Mouse (Mus musculus) lung, embryonic 16.5 days (tissue): ENCODE measurements at regions not wholly inside any gene's neighbourhood (a gene's known extent, or its start where the extent isn't known, plus 50 kb on each side); places are given as distances from the start of the nearest gene placed in this dataset.
"Not testable (repeated sequence)": the region's sequence is repeated elsewhere in the genome, so short reads cannot be mapped to it uniquely, and the experiment has no call there.

ENCODE experiments used
- ATAC-seq: fragments of 200-750 bp; cut with Nextera tagmentation; 2 replicates; pipeline ENCODE4 v1.8.0; 2017; ENCODE audit warnings: low read depth, mild to moderate bottlenecking, moderate library complexity
- H3K27ac ChIP-seq: fragments of 300-500 bp; sonication (generic); 2 replicates; pipeline ENCODE4 v1.5.1; 2014; ENCODE audit warnings: mild to moderate bottlenecking, control low read depth, low read length
- H3K27me3 ChIP-seq: fragments of 300-500 bp; sonication (generic); 2 replicates; pipeline ENCODE4 v1.6.1; 2014; ENCODE audit warnings: low read depth, low read length, mixed read lengths; ENCODE audit not compliant: control insufficient read depth, insufficient read depth
- H3K36me3 ChIP-seq: fragments of 300-500 bp; sonication (generic); 2 replicates; pipeline ENCODE4 v1.6.1; 2014; ENCODE audit warnings: low read length; ENCODE audit not compliant: control insufficient read depth, insufficient read depth
- H3K4me1 ChIP-seq: fragments of 300-500 bp; sonication (generic); replicated peaks from 2 replicates; pipeline ENCODE4 v1.6.1; 2014; ENCODE audit warnings: low read length, mixed read lengths; ENCODE audit not compliant: control insufficient read depth, insufficient read depth
- H3K4me2 ChIP-seq: fragments of 300-500 bp; sonication (generic); 2 replicates; pipeline ENCODE4 v1.6.1; 2014; ENCODE audit warnings: low read depth, low read length, control low read depth
- H3K4me3 ChIP-seq: fragments of 300-500 bp; sonication (generic); 2 replicates; pipeline ENCODE4 v1.5.1; 2014; ENCODE audit warnings: mild to moderate bottlenecking, low read length, control low read depth
- H3K9ac ChIP-seq: fragments of 300-500 bp; sonication (generic); 2 replicates; pipeline ENCODE4 v1.6.1; 2014; ENCODE audit warnings: low read length, control low read depth
- H3K9me3 ChIP-seq: fragments of 300-500 bp; sonication (generic); 2 replicates; pipeline ENCODE4 v1.6.1; 2016; ENCODE audit warnings: low read length; ENCODE audit not compliant: control insufficient read depth
- WGBS: fragments of 180-500 bp; shearing (Covaris S2); extraction: QIAGEN DNeasy Blood & Tissue Kit; methylation state at CpG from one replicate; pipeline ENCODE4 v1.1.7; 2014; 5-methylcytosine and 5-hydroxymethylcytosine counted together

DNA sequence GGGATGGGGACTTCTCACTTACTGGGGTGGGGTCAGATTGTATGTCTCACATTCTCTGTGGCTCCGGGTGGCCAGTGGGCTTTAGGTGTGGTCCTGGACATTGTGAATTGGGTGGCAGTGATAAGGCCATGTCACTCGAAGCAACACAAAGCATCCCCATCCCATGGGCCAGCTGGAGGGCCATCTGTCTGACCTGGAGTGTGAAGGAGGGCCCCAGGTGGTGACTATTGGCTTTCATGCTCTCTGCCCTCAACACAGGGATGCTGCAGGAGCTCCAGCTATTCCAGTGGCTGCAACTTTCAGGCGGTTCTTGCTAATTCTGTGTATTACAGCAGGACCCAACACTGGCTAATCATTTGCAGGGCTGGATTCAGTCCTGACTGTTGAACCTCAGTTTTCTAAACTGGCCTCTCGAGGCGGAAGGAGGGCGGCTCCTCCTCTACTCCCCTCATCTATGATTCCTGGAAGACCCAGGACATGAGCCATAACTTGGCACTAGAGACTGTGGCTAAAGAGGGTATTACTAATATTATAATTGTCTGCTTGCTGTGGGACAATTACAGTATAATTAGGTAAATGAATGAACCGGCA lies 64.1 kb downstream of the 9530068E07Rik start:
- no peaks in the 10 kb centered on the region for H3K27me3 ChIP-seq
- 58% methylated on average over 7 of the region's 7 CpGs for WGBS
- no peak overlapping the region for H3K9ac ChIP-seq
- no peak overlapping the region for H3K4me2 ChIP-seq
- H3K4me1 ChIP-seq = no peaks in the 10 kb centered on the region
- H3K27ac ChIP-seq = no peak overlapping the region
- H3K36me3 ChIP-seq = no peaks in the 10 kb centered on the region
- ATAC-seq = no peak
- H3K9me3 ChIP-seq = no peaks in the 10 kb centered on the region
- no peak overlapping the region for H3K4me3 ChIP-seq

- H3K4me2 ChIP-seq, H3K4me1 ChIP-seq, H3K27me3 ChIP-seq, H3K36me3 ChIP-seq, H3K4me3 ChIP-seq, ATAC-seq, H3K9ac ChIP-seq, H3K9me3 ChIP-seq, H3K27ac ChIP-seq: not testable (repeated sequence)
- whole genome bisulfite sequencing = 68% methylated on average over 6 of the region's 6 CpGs
Measured at GRCm38 (mm10) chr11:52471128-52471527, 74.9 kb downstream of the 9530068E07Rik start.

- not testable (repeated sequence) for H3K27me3 ChIP-seq, H3K4me2 ChIP-seq, H3K36me3 ChIP-seq, H3K9me3 ChIP-seq, ATAC-seq, H3K4me1 ChIP-seq, H3K27ac ChIP-seq, H3K9ac ChIP-seq, H3K4me3 ChIP-seq
- WGBS = 62% methylated on average over 10 of the region's 10 CpGs
Measured at GRCm38 (mm10) chr11:52480111-52480510, 83.9 kb downstream of the 9530068E07Rik start.

- H3K27me3 ChIP-seq, H3K36me3 ChIP-seq, H3K9me3 ChIP-seq, H3K27ac ChIP-seq, H3K4me3 ChIP-seq, H3K4me2 ChIP-seq, H3K9ac ChIP-seq, H3K4me1 ChIP-seq, ATAC-seq: not testable (repeated sequence)
- WGBS = 85% methylated on average over 24 of the region's 24 CpGs
Measured at GRCm38 (mm10) chr11:52480694-52481093, 84.5 kb downstream of the 9530068E07Rik start.

DNA sequence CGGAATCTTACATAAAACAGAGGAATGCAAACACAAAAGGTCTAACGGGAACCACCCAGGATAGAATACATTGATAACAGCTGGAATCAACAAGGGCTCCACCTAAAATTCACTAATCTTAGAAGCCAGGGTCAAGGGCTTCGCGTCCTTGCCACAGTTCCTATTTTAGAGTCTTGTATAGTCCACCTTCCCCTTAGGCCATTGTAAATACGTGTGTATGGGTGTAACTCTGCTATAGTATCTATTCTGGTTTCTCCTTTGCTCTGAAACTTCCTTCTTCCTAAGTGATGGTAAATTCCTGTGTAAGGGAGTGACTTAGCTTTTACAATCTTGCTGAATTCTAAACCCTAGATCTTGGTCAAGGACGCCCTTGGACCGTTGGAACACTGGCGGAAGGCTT lies 87.3 kb downstream of the 9530068E07Rik start:
- H3K27ac ChIP-seq, H3K27me3 ChIP-seq, H3K9ac ChIP-seq, H3K4me2 ChIP-seq, H3K9me3 ChIP-seq, H3K4me1 ChIP-seq, H3K4me3 ChIP-seq, H3K36me3 ChIP-seq, ATAC-seq: not testable (repeated sequence)
- WGBS = 78% methylated on average over 3 of the region's 8 CpGs

GRCm38 (mm10) chr11:52488538-52488937 lies 92.3 kb downstream of the 9530068E07Rik start:
- H3K36me3 ChIP-seq, ATAC-seq, H3K9ac ChIP-seq, H3K9me3 ChIP-seq, H3K4me3 ChIP-seq, H3K4me2 ChIP-seq, H3K4me1 ChIP-seq, H3K27me3 ChIP-seq, H3K27ac ChIP-seq: not testable (repeated sequence)
- 56% methylated on average over 4 of the region's 4 CpGs for whole genome bisulfite sequencing

DNA sequence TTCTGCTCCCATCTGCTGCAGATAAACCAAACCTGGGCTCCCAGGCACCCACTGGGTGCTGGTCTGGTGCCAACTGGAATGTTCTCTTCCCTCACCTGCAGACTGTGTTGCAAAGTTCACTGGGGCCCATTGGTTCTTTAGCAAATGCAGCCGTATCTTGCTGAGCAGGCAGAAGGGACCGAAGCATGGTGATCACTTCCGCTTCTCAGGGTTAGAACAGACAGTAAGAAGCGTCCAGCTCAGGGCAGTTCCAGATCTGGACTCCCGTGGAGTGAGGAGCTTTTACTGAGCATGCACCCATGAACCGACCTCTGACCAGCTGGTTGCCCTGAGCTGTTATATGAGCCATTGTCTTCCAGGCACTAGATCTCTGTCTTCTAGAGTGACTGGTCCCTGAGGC lies 97.1 kb downstream of the 9530068E07Rik start:
- no peaks in the 10 kb centered on the region for H3K4me1 ChIP-seq
- no peak overlapping the region for H3K4me2 ChIP-seq
- no peaks in the 10 kb centered on the region for H3K9me3 ChIP-seq
- 66% methylated on average over 6 of the region's 6 CpGs for WGBS
- no peak overlapping the region for H3K9ac ChIP-seq
- H3K27ac ChIP-seq = no peak overlapping the region
- no peaks in the 10 kb centered on the region for H3K36me3 ChIP-seq
- H3K4me3 ChIP-seq = no peak overlapping the region
- no peaks in the 10 kb centered on the region for H3K27me3 ChIP-seq
- ATAC-seq = no peak

DNA sequence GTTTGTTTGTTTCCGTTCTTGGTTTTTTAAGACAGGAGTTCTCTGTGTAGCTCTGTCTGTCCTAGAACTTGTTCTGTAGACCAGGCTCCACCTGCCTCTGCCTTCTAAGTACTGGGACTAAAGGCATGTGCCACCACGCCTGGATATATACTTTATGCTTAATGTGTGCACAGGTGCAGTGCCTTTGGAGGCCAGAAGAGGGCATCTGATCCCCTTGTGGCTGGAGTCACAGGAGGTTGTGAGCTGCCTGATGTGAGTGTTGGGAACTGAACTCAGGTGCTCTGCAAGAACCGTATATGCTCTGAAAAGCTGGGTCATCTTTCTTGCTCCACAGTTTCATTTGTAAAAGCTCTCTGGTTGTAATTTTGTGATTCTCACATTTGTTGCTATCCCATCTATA lies 100.7 kb downstream of the 9530068E07Rik start:
- 89% methylated on average over 3 of the region's 3 CpGs for WGBS
- H3K27me3 ChIP-seq = no peaks in the 10 kb centered on the region

DNA sequence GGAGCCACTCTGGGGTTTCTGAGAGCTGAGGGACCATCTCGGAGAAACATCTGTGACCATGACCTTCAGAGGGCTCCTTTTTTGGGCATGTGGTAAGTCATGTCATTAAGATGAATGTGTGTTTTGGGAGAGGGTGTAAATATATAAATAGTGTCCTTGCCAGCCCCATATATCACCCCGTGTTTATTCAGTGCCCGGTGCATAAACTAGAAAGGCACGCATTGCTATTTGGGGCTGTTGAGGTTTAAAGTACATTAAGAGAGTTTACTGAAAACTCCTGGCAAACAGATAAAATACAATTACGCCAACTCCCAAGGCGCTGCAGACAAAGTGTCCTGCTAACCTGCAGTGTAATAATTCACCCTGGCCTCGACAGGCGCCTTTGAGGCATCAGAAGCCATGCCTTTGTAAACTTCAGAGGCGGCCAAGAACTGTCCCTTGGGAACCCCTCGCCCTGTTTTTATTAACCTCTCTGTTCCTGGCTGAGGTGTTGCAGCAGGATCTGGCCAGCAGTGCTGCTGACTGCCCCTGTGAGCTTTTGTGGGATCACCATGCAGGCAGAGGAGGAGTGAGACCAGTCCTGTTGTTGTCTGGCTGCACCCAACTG lies 106.6 kb downstream of the 9530068E07Rik start:
- Histone ChIP-seq H3K9me3 (0 out of 2 replicates have a peak, but pooled peaks cover 2% of the 10 kb centered on the region), H3K27ac (no peak overlapping the region), H3K4me2 (no peak overlapping the region), H3K9ac (no peak overlapping the region), H3K36me3 (no peaks in the 10 kb centered on the region), H3K4me1 (0 out of 2 replicates have a peak, but pooled peaks cover 2% of the 10 kb centered on the region), H3K4me3 (no peak overlapping the region), H3K27me3 (no peaks in the 10 kb centered on the region)
- peak; percentile 49; the same call in 1 of the 2 replicates for ATAC-seq
- WGBS = 17% methylated on average over 10 of the region's 10 CpGs

More for the DNA sequence above, 100.7 kb downstream of the 9530068E07Rik start:
- no peak overlapping the region for H3K27ac ChIP-seq
- H3K4me2 ChIP-seq = no peak overlapping the region
- H3K4me1 ChIP-seq = no peaks in the 10 kb centered on the region
- no peak for ATAC-seq
- no peaks in the 10 kb centered on the region for H3K36me3 ChIP-seq
- no peak overlapping the region for H3K4me3 ChIP-seq
- H3K9me3 ChIP-seq = no peaks in the 10 kb centered on the region
- no peak overlapping the region for H3K9ac ChIP-seq
